Mouse (Mus musculus): ENCODE measurements at regions not wholly inside any gene's neighbourhood (a gene's known extent, or its start where the extent isn't known, plus 50 kb on each side); places are given as distances from the start of the nearest gene placed in this dataset.
A peak's percentile ranks its signal among the peaks of the same experiment; 100 is the strongest.
"Not testable (repeated sequence)": the region's sequence is repeated elsewhere in the genome, so short reads cannot be mapped to it uniquely, and the experiment has no call there.

- intact Hi-C loops (cut with DNase I): no loop called here
Measured at GRCm38 (mm10) chr6:63044984-63045383, 210.7 kb upstream of the Grid2 start.

GRCm38 (mm10) chr6:63064576-63064975, 191.1 kb upstream of the Grid2 start:
- intact Hi-C loops (cut with DNase I); DNase-seq (ENCODE audit: low spot score in 2 of 2): not testable (repeated sequence)

More at GRCm38 (mm10) chr6:63044984-63045383, 210.7 kb upstream of the Grid2 start:
- DNase-seq (ENCODE audit: low spot score in 2 of 2): no peak

DNA sequence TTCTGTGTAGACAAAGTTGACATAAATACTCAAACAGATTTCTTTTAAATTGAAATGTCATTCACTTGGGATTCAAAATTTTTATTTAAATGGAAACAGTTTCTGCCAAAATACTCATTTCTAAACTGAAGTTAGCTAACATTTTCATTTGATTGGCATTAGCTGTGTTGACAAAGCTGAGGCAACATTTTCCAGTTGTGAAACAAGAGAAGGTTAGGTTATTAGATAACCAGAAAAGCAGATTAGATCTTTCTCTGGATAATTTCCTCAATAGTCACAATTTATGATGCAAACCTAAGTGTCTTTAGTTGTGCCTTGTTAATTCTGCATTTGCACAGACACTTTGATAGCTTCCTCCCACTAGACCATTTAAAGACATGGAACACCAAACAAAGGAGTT, 167.5 kb upstream of the Grid2 start:
- intact Hi-C loops (cut with DNase I): no loop called here
- no peak for DNase-seq (ENCODE audit: low spot score in 2 of 2)

DNA sequence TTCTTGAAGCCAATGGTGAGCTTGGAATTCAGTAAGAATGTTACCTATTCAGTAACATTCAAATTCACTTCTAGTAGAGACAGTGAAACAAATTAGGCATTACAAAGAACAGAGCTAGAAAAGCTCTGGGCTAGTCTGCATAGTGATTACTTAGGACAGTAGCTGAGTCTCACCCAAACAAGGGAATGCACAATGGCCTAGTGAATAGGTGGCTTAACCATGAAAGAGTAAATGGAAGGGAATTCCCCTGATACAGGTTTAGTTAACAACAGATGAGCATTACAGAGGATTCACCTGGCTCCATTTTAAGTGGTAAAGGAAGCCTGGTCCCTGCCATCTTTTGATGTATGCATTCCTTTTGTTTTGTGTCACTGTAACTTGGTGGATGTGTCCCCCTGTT, 126.8 kb upstream of the Grid2 start:
- DNase-seq (ENCODE audit: low spot score in 2 of 2); intact Hi-C loops (cut with DNase I): not testable (repeated sequence)

DNA sequence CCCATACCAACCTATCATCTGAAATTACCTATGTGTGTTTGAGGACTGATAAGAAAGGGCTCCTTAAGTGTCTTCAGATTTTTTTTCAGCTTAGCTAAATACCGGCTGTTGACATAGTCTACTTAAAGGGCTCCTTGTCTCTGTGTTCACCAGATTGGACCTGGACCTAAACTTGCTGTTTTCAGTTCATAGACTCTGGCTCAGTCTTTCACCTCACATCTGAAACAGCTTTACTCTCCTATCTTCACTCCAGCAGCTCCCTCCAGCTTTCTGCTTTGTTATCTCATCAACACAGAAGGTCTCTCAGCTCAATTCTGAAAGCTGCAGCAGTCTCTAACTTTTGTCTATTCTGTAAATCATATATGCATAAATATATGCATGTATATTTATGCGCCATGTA, 106.4 kb upstream of the Grid2 start:
- no peak for DNase-seq (ENCODE audit: low spot score in 2 of 2)
- intact Hi-C loops (cut with DNase I): no loop called here

GRCm38 (mm10) chr6:63180210-63180609, 75.5 kb upstream of the Grid2 start:
- peak; percentile 6 to 85 for DNase-seq (ENCODE audit: low spot score in 2 of 2)
- intact Hi-C loops (cut with DNase I): no loop called here

Measured in left cerebral cortex, postnatal 25 days (tissue).